Mouse (Mus musculus): ENCODE measurements around the gene Nob1.

Nob1 gene

GRCm38 (mm10) chr8:107385063-107385462 is 39.8 kb downstream of the Nob1 start:
- no peak for DNase-seq

GRCm38 (mm10) chr8:107384651-107385050 is 40.2 kb downstream of the Nob1 start:
- no peak for DNase-seq

- no peak for DNase-seq
Measured at GRCm38 (mm10) chr8:107382898-107383297, 42.0 kb downstream of the Nob1 start.

- DNase-seq: no peak
Measured at GRCm38 (mm10) chr8:107381666-107382065, 43.2 kb downstream of the Nob1 start.

- no peak for DNase-seq
Measured at GRCm38 (mm10) chr8:107380734-107381133, 44.1 kb downstream of the Nob1 start.

- no peak for DNase-seq
Measured at GRCm38 (mm10) chr8:107377346-107377745, 47.5 kb downstream of the Nob1 start.

GRCm38 (mm10) chr8:107370311-107370710 is 54.5 kb downstream of the Nob1 start:
- no peak for DNase-seq
